Comparison of ENCODE assay signal across 20 mouse cellular contexts in the genomic region with DNA sequence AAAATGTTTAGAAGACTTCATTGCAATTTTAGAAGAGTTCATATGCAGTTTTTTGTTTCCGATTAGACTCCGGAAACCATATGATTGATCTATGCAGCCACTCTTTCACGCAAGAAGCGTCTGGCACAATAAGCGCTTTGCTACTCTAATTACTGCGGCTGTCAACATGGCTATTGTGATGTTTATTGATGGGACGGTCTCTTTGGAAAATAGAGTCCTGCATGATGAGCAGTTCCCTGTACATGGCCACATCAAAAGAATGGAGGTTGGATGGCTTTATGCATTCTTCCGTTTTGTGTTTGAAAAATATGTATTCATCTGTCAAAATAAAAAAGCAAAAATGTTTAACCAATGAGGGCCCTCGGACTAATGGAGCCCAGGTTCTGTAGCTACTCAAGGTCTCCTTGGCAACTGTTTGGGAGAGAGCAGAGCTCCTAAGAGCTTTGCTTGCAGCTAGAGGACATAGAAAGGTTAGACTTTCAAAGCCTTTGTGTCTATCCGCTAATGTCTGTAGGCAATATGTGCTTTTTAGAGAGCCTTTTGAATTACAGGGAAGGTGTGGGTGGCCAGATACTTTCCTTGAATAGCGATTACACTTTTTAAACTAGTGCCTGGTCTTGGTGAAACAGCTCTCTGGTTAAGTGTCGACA. TPM values are rescaled to one million over a fixed set of nuclear protein-coding genes. Genes with fewer than 3 reads are reported as not detected.
DNase-seq lines count a peak whose midpoint lies in the region; ATAC-seq and TF ChIP-seq lines count a peak whose summit lies in the region.
"Had no signal": no experiment of that assay in that cellular context is flagged by ENCODE, and none has a peak within 500 bp of the region (broad histone marks: within the 10 kb centered on the region; RNA-seq: fewer than 3 reads in every experiment).

No protein-coding gene starts in this region.

- peak; percentile 40 for DNase-seq in embryo, embryonic 10 days (ENCODE audit: low spot score)
- DNase-seq in embryo, embryonic 9.5 days (ENCODE audit: extremely low spot score), result no peak
- peak; percentile 49 for DNase-seq in embryo, embryonic 11 days
- peak; percentile 47 for DNase-seq in mesoderm, embryonic 11.5 days (ENCODE audit: low read depth, low spot score)
- no peak for DNase-seq in kidney, postnatal 25 days
- no peak for DNase-seq in gastrocnemius, postnatal 14 days
- DNase-seq: cerebellum, adult 18-20 months; gastrocnemius, postnatal 10 days; heart, postnatal 14 days; kidney, postnatal 14 days; lung, postnatal 36 days; thymus, postnatal 36 days had no signal

- 0 out of 2 replicates have a peak, but pooled peaks have one; percentile 27 for TF ChIP-seq EP300 in ES-Bruce4 (IDR thresholded peaks at IDR 0.05; ENCODE audit: insufficient read depth, low read depth, low read length)

- no peak for ATAC-seq in inflammation-experienced regulatory T-cells, adult 6 months
- ATAC-seq: intestine, embryonic 16.5 days; Patski had no signal

- TF ChIP-seq POLR2A in ES-Bruce4 (IDR thresholded peaks at IDR 0.05; ENCODE audit: insufficient read depth, low read length), result no peak

- H3K36me3 ChIP-seq in ES-Bruce4 (ENCODE audit: control insufficient read depth, insufficient read depth, low read length, poor library complexity, severe bottlenecking), result no peaks in the 10 kb centered on the region
- H3K36me3 ChIP-seq: embryonic facial prominence, embryonic 10.5 days had no signal

- H3K9me3 ChIP-seq in ES-Bruce4 (replicated peaks; ENCODE audit: control insufficient read depth, insufficient read depth, low read length, poor library complexity, severe bottlenecking), result no peaks in the 10 kb centered on the region
- H3K9me3 ChIP-seq: embryonic facial prominence, embryonic 10.5 days had no signal

- peaks cover 18% of the 10 kb centered on the region for H3K4me1 ChIP-seq in ES-Bruce4 (ENCODE audit: control insufficient read depth, insufficient read depth, low read length)

- no peak for TF ChIP-seq CTCF in ES-Bruce4 (IDR thresholded peaks at IDR 0.05; ENCODE audit: low read depth, low read length)

- H3K27me3 ChIP-seq in ES-Bruce4 (ENCODE audit: control insufficient read depth, insufficient read depth, low read length, poor library complexity, severe bottlenecking), result no peaks in the 10 kb centered on the region
- H3K27me3 ChIP-seq: Patski had no signal

- H3K4me3 ChIP-seq in ES-Bruce4 (ENCODE audit: low read depth, low read length), result no peak overlapping the region
- H3K4me3 ChIP-seq: embryonic facial prominence, embryonic 10.5 days; erythroblast, embryonic 14.5 days had no signal

- no peak overlapping the region for H3K9ac ChIP-seq in ES-Bruce4 (ENCODE audit: low read depth, poor library complexity, severe bottlenecking)
- H3K9ac ChIP-seq: liver, embryonic 14.5 days had no signal

- H3K27ac ChIP-seq in ES-Bruce4 (ENCODE audit: insufficient read depth, low read length), result no peak overlapping the region
- H3K27ac ChIP-seq: embryonic facial prominence, embryonic 10.5 days; liver, embryonic 14.5 days had no signal

- intact Hi-C loops in gastrocnemius, postnatal 14 days (cut with DNase I; ENCODE audit: low total_unique reads), result no loop called here

RNA-seq across cellular contexts. Expression of a gene that starts 31.4 kb away (rescaled TPM):
- polyA plus RNA-seq in ES-Bruce4 (2011; ENCODE audit: insufficient read depth, insufficient read length, low read depth, missing spikeins), result 0.68 and 0.79 TPM in 2 replicates
- polyA plus RNA-seq in inflammation-experienced regulatory T-cells, adult 6 months (2017; shearing (Covaris generic)), result not detected
- total RNA-seq in gastrocnemius, postnatal 14 days (2021), result not detected
- total RNA-seq: CH12.LX; heart, postnatal 14 days had no signal
- polyA plus RNA-seq: erythroblast, embryonic 14.5 days; Patski had no signal

RNA-seq across cellular contexts. Expression of a gene that starts 43.8 kb away (rescaled TPM):
- polyA plus RNA-seq in ES-Bruce4 (2011; ENCODE audit: insufficient read depth, insufficient read length, low read depth, missing spikeins), result 1.0 and 1.3 TPM in 2 replicates
- not detected for polyA plus RNA-seq in inflammation-experienced regulatory T-cells, adult 6 months (2017; shearing (Covaris generic))
- under 1 TPM; 0.16 to 0.29 TPM for total RNA-seq in gastrocnemius, postnatal 14 days (2021)
- total RNA-seq: CH12.LX had no signal
- polyA plus RNA-seq: erythroblast, embryonic 14.5 days; Patski had no signal

RNA-seq across cellular contexts. Expression of a gene that starts 57.5 kb away (rescaled TPM):
- not detected in 2 replicates for polyA plus RNA-seq in ES-Bruce4 (2011; ENCODE audit: insufficient read depth, insufficient read length, low read depth, missing spikeins)
- not detected for polyA plus RNA-seq in inflammation-experienced regulatory T-cells, adult 6 months (2017; shearing (Covaris generic))
- not detected for total RNA-seq in gastrocnemius, postnatal 14 days (2021)
- total RNA-seq: CH12.LX; gastrocnemius, postnatal 10 days; heart, postnatal 14 days had no signal
- polyA plus RNA-seq: erythroblast, embryonic 14.5 days; liver, embryonic 14.5 days had no signal

Comparison
In these comparisons a context has a peak if more than half of its experiments do, and no peak if none do; other contexts are left out.
1. DNase-seq: peak in embryo, embryonic 10 days (single experiment), embryo, embryonic 11 days (single experiment) and mesoderm, embryonic 11.5 days (single experiment); none in embryo, embryonic 9.5 days (single experiment), kidney, postnatal 25 days (0 of 2) and gastrocnemius, postnatal 14 days (single experiment).